Mouse (Mus musculus): ENCODE results near the gene Zap70. TPM values are rescaled to one million over a fixed set of nuclear protein-coding genes. Genes with fewer than 3 reads are reported as not detected.

Gene Zap70
- polyA plus RNA-seq, 1 experiment from 2014 or later, result 0.99 TPM

DNA sequence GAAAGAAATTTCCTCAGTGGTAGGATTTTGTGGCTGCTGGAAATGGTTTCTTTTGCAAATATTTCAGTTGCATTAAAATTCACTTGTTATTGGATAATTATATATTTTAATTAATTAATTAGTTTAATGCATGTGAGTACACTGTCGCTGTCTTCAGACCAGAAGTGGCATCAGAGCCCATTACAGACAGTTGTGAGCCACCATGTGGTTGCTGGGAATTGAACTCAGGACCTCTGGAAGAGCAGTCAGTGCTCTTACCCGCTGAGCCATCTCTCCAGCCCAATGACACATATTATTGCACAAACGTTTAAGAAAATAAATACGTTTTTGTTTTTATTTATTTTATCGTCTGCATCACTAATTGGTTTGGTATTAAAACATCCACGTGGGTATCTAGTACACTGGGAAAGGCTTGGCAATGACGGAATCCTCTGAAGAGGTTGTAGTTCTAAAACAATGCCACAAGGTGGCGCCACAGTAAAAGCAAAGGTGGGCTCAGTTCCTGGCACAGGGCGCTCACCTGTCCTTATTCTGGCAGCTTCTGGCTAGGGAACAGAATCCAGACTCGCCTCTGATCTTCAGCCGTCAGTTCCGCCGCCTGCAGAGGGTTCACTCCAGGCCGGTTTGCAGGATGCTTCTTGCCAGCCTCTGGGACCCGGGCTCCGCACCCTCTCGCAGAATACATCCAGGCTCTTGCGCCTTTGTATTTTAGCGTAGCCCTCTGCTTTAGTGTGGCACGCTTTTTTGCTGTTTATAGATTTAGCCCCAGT lies 23.0 kb downstream of the Zap70 start:
- WGBS, result 3% methylated on average over 20 of the region's 20 CpGs
- Histone ChIP-seq H3K9ac (ENCODE audit: low read length) (peak overlapping the region; percentile 62), H3K4me3 (ENCODE audit: low read depth, low read length) (peak overlapping the region; percentile 33), H3K27ac (ENCODE audit: low read depth, low read length) (peak overlapping the region; percentile 44), H3K4me1 (ENCODE audit: control insufficient read depth, insufficient read depth, low read length) (no peaks in the 10 kb centered on the region; the same call in 1 of the 2 replicates), H3K27me3 (replicated peaks; ENCODE audit: control insufficient read depth, insufficient read depth, low read length) (no peaks in the 10 kb centered on the region), H3K9me3 (replicated peaks; ENCODE audit: control insufficient read depth, low read length) (no peaks in the 10 kb centered on the region), H3K36me3 (ENCODE audit: control insufficient read depth, insufficient read depth, low read length) (no peaks in the 10 kb centered on the region), H3K4me2 (ENCODE audit: low read length) (peak overlapping the region; percentile 72)
- DNase-seq (ENCODE audit: low spot score) (peak; percentile 88), ATAC-seq (peak; percentile 86)

GRCm38 (mm10) chr1:36785238-36785641 lies 23.6 kb downstream of the Zap70 start:
- no peaks in the 10 kb centered on the region for H3K36me3 ChIP-seq (ENCODE audit: control insufficient read depth, insufficient read depth, low read length)
- H3K9me3 ChIP-seq (replicated peaks; ENCODE audit: control insufficient read depth, low read length), result no peaks in the 10 kb centered on the region
- H3K9ac ChIP-seq (ENCODE audit: low read length), result peak overlapping the region; percentile 62
- no peaks in the 10 kb centered on the region; the same call in 1 of the 2 replicates for H3K4me1 ChIP-seq (ENCODE audit: control insufficient read depth, insufficient read depth, low read length)
- peak overlapping the region; percentile 72 for H3K4me2 ChIP-seq (ENCODE audit: low read length)
- ATAC-seq (peak; percentile 78), DNase-seq (ENCODE audit: low spot score) (peak; percentile 78)
- WGBS, result 2% methylated on average over 16 of the region's 16 CpGs
- H3K27me3 ChIP-seq (replicated peaks; ENCODE audit: control insufficient read depth, insufficient read depth, low read length), result no peaks in the 10 kb centered on the region
- H3K4me3 ChIP-seq (ENCODE audit: low read depth, low read length), result peak overlapping the region; percentile 33
- peak overlapping the region; percentile 44; the same call in 1 of the 2 replicates for H3K27ac ChIP-seq (ENCODE audit: low read depth, low read length)

GRCm38 (mm10) chr1:36786377-36786776 lies 24.8 kb downstream of the Zap70 start:
- no peak overlapping the region for H3K27ac ChIP-seq (ENCODE audit: low read depth, low read length)
- DNase-seq (ENCODE audit: low spot score) (no peak), ATAC-seq (no peak)
- H3K4me1 ChIP-seq (ENCODE audit: control insufficient read depth, insufficient read depth, low read length), result no peaks in the 10 kb centered on the region; the same call in 1 of the 2 replicates
- H3K9ac ChIP-seq (ENCODE audit: low read length), result no peak overlapping the region
- no peak overlapping the region for H3K4me3 ChIP-seq (ENCODE audit: low read depth, low read length)
- H3K4me2 ChIP-seq (ENCODE audit: low read length), result no peak overlapping the region
- H3K36me3 ChIP-seq (ENCODE audit: control insufficient read depth, insufficient read depth, low read length), result peaks cover 7% of the 10 kb centered on the region; the same call in 1 of the 2 replicates
- H3K27me3 ChIP-seq (replicated peaks; ENCODE audit: control insufficient read depth, insufficient read depth, low read length), result no peaks in the 10 kb centered on the region
- WGBS, result 91% methylated on average over 7 of the region's 7 CpGs
- H3K9me3 ChIP-seq (replicated peaks; ENCODE audit: control insufficient read depth, low read length), result no peaks in the 10 kb centered on the region

DNA sequence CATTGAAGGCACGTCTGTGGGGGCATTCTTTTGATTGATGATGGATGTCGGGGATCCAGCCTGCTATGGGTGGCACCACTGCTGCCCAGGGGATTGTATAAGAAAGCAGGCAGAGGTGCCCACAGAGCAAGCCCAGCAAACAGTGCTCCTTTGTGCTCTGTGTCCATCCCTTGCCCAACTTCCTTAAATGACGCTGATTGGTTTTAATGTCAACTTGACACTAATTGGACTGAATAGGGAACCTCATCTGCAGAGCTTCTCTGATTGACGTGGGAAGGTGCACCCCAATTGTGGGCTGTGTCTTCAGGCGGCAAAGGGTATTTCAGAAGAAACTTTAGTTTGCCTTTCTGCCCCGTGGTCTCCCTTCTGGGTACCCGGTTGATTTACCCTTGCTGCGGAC lies 27.8 kb downstream of the Zap70 start:
- DNase-seq (ENCODE audit: low spot score) (no peak), ATAC-seq (no peak)
- H3K9me3 ChIP-seq (replicated peaks; ENCODE audit: control insufficient read depth, low read length), result no peaks in the 10 kb centered on the region
- H3K36me3 ChIP-seq (ENCODE audit: control insufficient read depth, insufficient read depth, low read length), result peaks cover 35% of the 10 kb centered on the region
- no peak overlapping the region for H3K27ac ChIP-seq (ENCODE audit: low read depth, low read length)
- no peaks in the 10 kb centered on the region for H3K27me3 ChIP-seq (replicated peaks; ENCODE audit: control insufficient read depth, insufficient read depth, low read length)
- no peaks in the 10 kb centered on the region; the same call in 1 of the 2 replicates for H3K4me1 ChIP-seq (ENCODE audit: control insufficient read depth, insufficient read depth, low read length)
- H3K4me2 ChIP-seq (ENCODE audit: low read length), result no peak overlapping the region
- 57% methylated on average over 8 of the region's 8 CpGs for WGBS
- H3K9ac ChIP-seq (ENCODE audit: low read length), result no peak overlapping the region
- H3K4me3 ChIP-seq (ENCODE audit: low read depth, low read length), result no peak overlapping the region

DNA sequence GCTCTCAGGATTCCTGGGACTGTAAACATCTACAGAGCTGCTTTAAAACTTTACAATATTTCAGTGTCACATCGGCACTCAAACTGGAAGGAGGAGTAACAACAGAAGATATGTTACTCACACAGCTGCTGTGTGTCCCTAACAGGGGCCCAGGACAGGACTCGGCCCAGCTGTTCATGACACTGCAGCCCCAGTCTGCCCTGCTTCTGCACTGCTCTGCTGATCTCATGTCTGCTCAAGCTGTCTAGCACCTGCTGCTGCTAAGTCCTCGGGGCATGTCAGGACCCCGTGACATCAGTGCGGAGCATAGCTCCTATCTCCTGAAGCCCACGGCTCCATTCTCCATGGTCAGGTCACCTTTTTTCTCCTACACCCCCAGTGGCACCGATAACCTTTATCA lies 35.1 kb downstream of the Zap70 start:
- no peaks in the 10 kb centered on the region for H3K27me3 ChIP-seq (replicated peaks; ENCODE audit: control insufficient read depth, insufficient read depth, low read length)
- no peaks in the 10 kb centered on the region for H3K4me1 ChIP-seq (ENCODE audit: control insufficient read depth, insufficient read depth, low read length)
- H3K9me3 ChIP-seq (replicated peaks; ENCODE audit: control insufficient read depth, low read length), result no peaks in the 10 kb centered on the region
- DNase-seq (ENCODE audit: low spot score) (no peak), ATAC-seq (no peak)
- H3K4me2 ChIP-seq (ENCODE audit: low read length), result no peak overlapping the region
- H3K9ac ChIP-seq (ENCODE audit: low read length), result no peak overlapping the region
- H3K27ac ChIP-seq (ENCODE audit: low read depth, low read length), result no peak overlapping the region
- H3K4me3 ChIP-seq (ENCODE audit: low read depth, low read length), result no peak overlapping the region
- H3K36me3 ChIP-seq (ENCODE audit: control insufficient read depth, insufficient read depth, low read length), result peaks cover 95% of the 10 kb centered on the region
- WGBS, result 96% methylated on average over 7 of the region's 7 CpGs

DNA sequence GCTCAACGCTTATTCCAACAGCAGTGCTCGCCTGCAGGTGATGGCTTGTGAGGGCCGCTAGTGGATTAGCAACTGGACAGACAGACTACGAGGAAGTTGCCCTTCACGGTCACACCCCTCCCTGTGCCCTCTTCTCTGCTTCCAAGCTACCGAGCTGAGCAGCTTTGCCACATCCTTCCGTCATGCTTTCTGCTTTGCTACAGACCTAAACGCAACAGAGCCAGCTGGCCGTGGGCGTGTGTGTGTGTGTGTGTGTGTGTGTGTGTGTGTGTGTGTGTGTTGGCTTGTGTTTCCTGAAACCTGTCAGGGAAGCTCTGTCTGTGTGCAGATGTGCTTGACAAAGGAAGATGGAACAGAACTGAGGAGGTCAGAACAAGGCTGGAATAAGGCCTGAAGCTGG lies 35.9 kb downstream of the Zap70 start:
- no peaks in the 10 kb centered on the region for H3K4me1 ChIP-seq (ENCODE audit: control insufficient read depth, insufficient read depth, low read length)
- no peak for DNase-seq (ENCODE audit: low spot score)
- H3K9ac ChIP-seq (ENCODE audit: low read length), result no peak overlapping the region
- ATAC-seq, result no peak
- 86% methylated on average over 10 of the region's 10 CpGs for WGBS
- peaks cover 95% of the 10 kb centered on the region for H3K36me3 ChIP-seq (ENCODE audit: control insufficient read depth, insufficient read depth, low read length)
- H3K4me2 ChIP-seq (ENCODE audit: low read length), result no peak overlapping the region
- no peaks in the 10 kb centered on the region for H3K9me3 ChIP-seq (replicated peaks; ENCODE audit: control insufficient read depth, low read length)
- no peak overlapping the region for H3K4me3 ChIP-seq (ENCODE audit: low read depth, low read length)
- H3K27ac ChIP-seq (ENCODE audit: low read depth, low read length), result no peak overlapping the region
- H3K27me3 ChIP-seq (replicated peaks; ENCODE audit: control insufficient read depth, insufficient read depth, low read length), result no peaks in the 10 kb centered on the region

DNA sequence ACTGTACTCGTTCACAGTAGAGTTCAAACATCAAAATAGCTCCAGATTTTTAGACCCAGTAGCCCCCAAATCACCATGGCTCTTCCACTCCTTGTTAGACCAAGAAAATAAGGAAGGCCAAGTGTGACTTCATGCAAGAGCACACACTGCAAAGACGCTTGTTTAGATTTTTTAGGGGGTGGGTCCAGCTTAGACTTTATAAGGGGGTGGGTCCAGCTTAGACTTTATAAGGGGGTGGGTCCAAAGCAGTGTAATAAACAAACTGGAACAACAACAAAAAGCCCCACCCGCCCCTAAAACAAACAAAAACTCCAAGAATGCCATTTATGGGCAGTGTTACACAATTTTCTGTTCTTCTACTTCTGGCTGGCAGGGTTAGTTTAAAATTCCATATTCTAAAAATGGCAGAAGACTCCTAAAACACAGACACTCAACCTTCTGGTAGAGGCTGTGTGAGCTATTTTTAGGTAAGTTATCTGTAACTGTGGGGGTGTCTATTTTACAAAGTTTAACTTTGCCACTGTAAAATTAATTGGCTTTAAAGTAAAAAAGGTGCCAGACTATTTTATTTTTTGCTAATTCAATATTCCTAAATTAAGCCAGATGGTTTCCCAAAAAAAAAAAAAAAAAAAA lies 38.9 kb downstream of the Zap70 start:
- WGBS, result 89% methylated on average over 3 of the region's 3 CpGs
- no peak overlapping the region for H3K4me3 ChIP-seq (ENCODE audit: low read depth, low read length)
- no peaks in the 10 kb centered on the region for H3K9me3 ChIP-seq (replicated peaks; ENCODE audit: control insufficient read depth, low read length)
- no peak overlapping the region for H3K4me2 ChIP-seq (ENCODE audit: low read length)
- no peaks in the 10 kb centered on the region for H3K27me3 ChIP-seq (replicated peaks; ENCODE audit: control insufficient read depth, insufficient read depth, low read length)
- no peak overlapping the region for H3K9ac ChIP-seq (ENCODE audit: low read length)
- no peaks in the 10 kb centered on the region for H3K4me1 ChIP-seq (ENCODE audit: control insufficient read depth, insufficient read depth, low read length)
- peaks cover 89% of the 10 kb centered on the region for H3K36me3 ChIP-seq (ENCODE audit: control insufficient read depth, insufficient read depth, low read length)
- DNase-seq (ENCODE audit: low spot score) (no peak), ATAC-seq (no peak)
- H3K27ac ChIP-seq (ENCODE audit: low read depth, low read length), result no peak overlapping the region

GRCm38 (mm10) chr1:36804259-36804658 lies 42.7 kb downstream of the Zap70 start:
- DNase-seq (ENCODE audit: low spot score) (no peak), ATAC-seq (no peak)
- Histone ChIP-seq H3K27me3 (replicated peaks; ENCODE audit: control insufficient read depth, insufficient read depth, low read length) (no peaks in the 10 kb centered on the region), H3K4me1 (ENCODE audit: control insufficient read depth, insufficient read depth, low read length) (no peaks in the 10 kb centered on the region), H3K9ac (ENCODE audit: low read length) (no peak overlapping the region), H3K27ac (ENCODE audit: low read depth, low read length) (no peak overlapping the region), H3K36me3 (ENCODE audit: control insufficient read depth, insufficient read depth, low read length) (peaks cover 88% of the 10 kb centered on the region), H3K4me2 (ENCODE audit: low read length) (no peak overlapping the region), H3K9me3 (replicated peaks; ENCODE audit: control insufficient read depth, low read length) (no peaks in the 10 kb centered on the region), H3K4me3 (ENCODE audit: low read depth, low read length) (no peak overlapping the region)
- WGBS, result 88% methylated on average over 9 of the region's 9 CpGs

DNA sequence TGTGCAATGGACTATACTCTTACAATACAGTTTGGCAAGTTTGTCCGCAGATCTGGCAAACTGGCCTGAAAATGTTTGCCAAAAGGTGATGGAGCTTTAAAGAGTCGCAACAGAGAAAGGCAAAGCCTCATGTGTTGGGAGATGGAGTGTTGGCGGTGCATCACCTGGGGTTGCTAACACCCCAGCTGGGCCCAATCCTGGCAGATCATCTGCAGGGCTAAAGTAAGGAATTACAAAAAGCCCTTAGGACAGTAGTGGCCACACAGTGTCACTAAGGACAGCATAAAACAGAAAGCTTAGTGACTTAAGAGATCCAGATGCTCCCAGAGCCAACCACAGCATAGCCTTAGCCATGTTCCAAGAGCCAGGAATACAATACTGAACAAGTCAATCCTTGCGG lies 43.2 kb downstream of the Zap70 start:
- H3K27me3 ChIP-seq (replicated peaks; ENCODE audit: control insufficient read depth, insufficient read depth, low read length), result no peaks in the 10 kb centered on the region
- ATAC-seq, result no peak
- no peak overlapping the region for H3K4me2 ChIP-seq (ENCODE audit: low read length)
- H3K9ac ChIP-seq (ENCODE audit: low read length), result no peak overlapping the region
- WGBS, result 92% methylated on average over 4 of the region's 4 CpGs
- no peaks in the 10 kb centered on the region for H3K9me3 ChIP-seq (replicated peaks; ENCODE audit: control insufficient read depth, low read length)
- H3K4me1 ChIP-seq (ENCODE audit: control insufficient read depth, insufficient read depth, low read length), result no peaks in the 10 kb centered on the region
- no peak overlapping the region for H3K27ac ChIP-seq (ENCODE audit: low read depth, low read length)
- H3K36me3 ChIP-seq (ENCODE audit: control insufficient read depth, insufficient read depth, low read length), result peaks cover 87% of the 10 kb centered on the region
- DNase-seq (ENCODE audit: low spot score), result no peak
- no peak overlapping the region for H3K4me3 ChIP-seq (ENCODE audit: low read depth, low read length)

Measured in forebrain, embryonic 14.5 days (tissue).